Mouse (Mus musculus) limb, embryonic 14.5 days (tissue): ENCODE results near the gene Smarcd1. TPM values are rescaled to one million over a fixed set of nuclear protein-coding genes. Genes with fewer than 3 reads are reported as not detected.

ENCODE experiments used
- ATAC-seq: fragments of 200-750 bp; cut with Nextera tagmentation; 2 replicates; pipeline ENCODE4 v1.8.0; 2017; ENCODE audit warnings: low read depth, moderate number of reproducible peaks, moderate TSS enrichment; ENCODE audit not compliant: low FRiP score
- DNase-seq: peaks from one replicate; pipeline ENCODE4 v3.0.0-alpha.2; 2015; ENCODE audit warnings: low spot score
- H3K27ac ChIP-seq: fragments of 300-500 bp; sonication (generic); replicated peaks from 2 replicates; pipeline ENCODE4 v1.5.1; 2014; ENCODE audit warnings: low read depth, mild to moderate bottlenecking, low read length, moderate library complexity, mixed read lengths
- H3K27me3 ChIP-seq: fragments of 300-500 bp; sonication (generic); 2 replicates; pipeline ENCODE4 v1.6.1; 2014; ENCODE audit warnings: low read length, mixed read lengths; ENCODE audit not compliant: control insufficient read depth, insufficient read depth
- H3K36me3 ChIP-seq: fragments of 300-500 bp; sonication (generic); 2 replicates; pipeline ENCODE4 v1.6.1; 2014; ENCODE audit warnings: mild to moderate bottlenecking, low read length, moderate library complexity, mixed read lengths; ENCODE audit not compliant: control insufficient read depth, insufficient read depth
- H3K4me1 ChIP-seq: fragments of 300-500 bp; sonication (generic); 2 replicates; pipeline ENCODE4 v1.6.1; 2014; ENCODE audit warnings: antibody characterized with exemption, low read length, mixed read lengths; ENCODE audit not compliant: control insufficient read depth, insufficient read depth
- H3K4me2 ChIP-seq: fragments of 300-500 bp; sonication (generic); replicated peaks from 2 replicates; pipeline ENCODE4 v1.6.1; 2014; ENCODE audit warnings: low read depth, mild to moderate bottlenecking, low read length, moderate library complexity; ENCODE audit not compliant: severe bottlenecking
- H3K4me3 ChIP-seq: fragments of 300-500 bp; sonication (generic); replicated peaks from 2 replicates; pipeline ENCODE4 v1.5.1; 2014; ENCODE audit warnings: low read length
- H3K9ac ChIP-seq: fragments of 300-500 bp; sonication (generic); 2 replicates; pipeline ENCODE4 v1.6.1; 2014; ENCODE audit warnings: mild to moderate bottlenecking, low read depth, low read length, moderate library complexity; ENCODE audit not compliant: severe bottlenecking
- H3K9me3 ChIP-seq: fragments of 300-500 bp; sonication (generic); 2 replicates; pipeline ENCODE4 v1.6.1; 2016; ENCODE audit warnings: low read length; ENCODE audit not compliant: control insufficient read depth
- POLR2A ChIP-seq: fragments of 200-500 bp; IDR thresholded peaks from 2 replicates; pipeline ENCODE4 v1.8.0; 2012; ENCODE audit warnings: inconsistent platforms, mild to moderate bottlenecking, moderate library complexity, borderline replicate concordance; ENCODE audit not compliant: insufficient read depth, insufficient read length; ENCODE audit errors: extremely low read depth
- WGBS: fragments of 180-500 bp; shearing (Covaris S2); extraction: QIAGEN DNeasy Blood & Tissue Kit; methylation state at CpG from one replicate; pipeline ENCODE4 v1.1.7; 2014; 5-methylcytosine and 5-hydroxymethylcytosine counted together
- polyA plus RNA-seq, 2 experiments: library from polyadenylated mRNA; depleted of rRNA in 1 of 2; stranded (reverse) in 1 of 2; unstranded in 1 of 2; fragments of >200 nt; fragmentation: Nextera tagmentation in 1 of 2; extraction: Ambion mirVana in 1 of 2; gene quantifications; 2 replicates each; pipeline versions ENCODE4 v1.2.1 to v1.2.3; 2012 to 2014

The Smarcd1 gene
- polyA plus RNA-seq, 2 experiments = 41.9 to 77.1 TPM

- WGBS = 64% methylated on average over 23 of the region's 23 CpGs
- DNase-seq (no peak), ATAC-seq (no peak)
- no peak overlapping the region for H3K4me2 ChIP-seq
- H3K4me1 ChIP-seq = peaks cover 19% of the 10 kb centered on the region
- H3K9me3 ChIP-seq = no peaks in the 10 kb centered on the region
- peaks cover 53% of the 10 kb centered on the region for H3K36me3 ChIP-seq
- no peak overlapping the region for H3K4me3 ChIP-seq
- H3K27me3 ChIP-seq = no peaks in the 10 kb centered on the region
- TF ChIP-seq POLR2A = no peak
- no peak overlapping the region for H3K27ac ChIP-seq
- H3K9ac ChIP-seq = peak overlapping the region; percentile 28; the same call in 1 of the 2 replicates
Observed at GRCm38 (mm10) chr15:99704041-99704681, 2.2 kb downstream of the Smarcd1 start.

- Histone ChIP-seq H3K27me3 (no peaks in the 10 kb centered on the region), H3K4me2 (no peak overlapping the region), H3K4me1 (peaks cover 19% of the 10 kb centered on the region), H3K9ac (no peak overlapping the region), H3K36me3 (peaks cover 60% of the 10 kb centered on the region), H3K4me3 (no peak overlapping the region), H3K27ac (no peak overlapping the region), H3K9me3 (no peaks in the 10 kb centered on the region)
- ATAC-seq = no peak
- no peak for TF ChIP-seq POLR2A
- DNase-seq = no peak
- WGBS = 79% methylated on average over 7 of the region's 7 CpGs
Observed at GRCm38 (mm10) chr15:99704881-99705280, 3.0 kb downstream of the Smarcd1 start.

DNA sequence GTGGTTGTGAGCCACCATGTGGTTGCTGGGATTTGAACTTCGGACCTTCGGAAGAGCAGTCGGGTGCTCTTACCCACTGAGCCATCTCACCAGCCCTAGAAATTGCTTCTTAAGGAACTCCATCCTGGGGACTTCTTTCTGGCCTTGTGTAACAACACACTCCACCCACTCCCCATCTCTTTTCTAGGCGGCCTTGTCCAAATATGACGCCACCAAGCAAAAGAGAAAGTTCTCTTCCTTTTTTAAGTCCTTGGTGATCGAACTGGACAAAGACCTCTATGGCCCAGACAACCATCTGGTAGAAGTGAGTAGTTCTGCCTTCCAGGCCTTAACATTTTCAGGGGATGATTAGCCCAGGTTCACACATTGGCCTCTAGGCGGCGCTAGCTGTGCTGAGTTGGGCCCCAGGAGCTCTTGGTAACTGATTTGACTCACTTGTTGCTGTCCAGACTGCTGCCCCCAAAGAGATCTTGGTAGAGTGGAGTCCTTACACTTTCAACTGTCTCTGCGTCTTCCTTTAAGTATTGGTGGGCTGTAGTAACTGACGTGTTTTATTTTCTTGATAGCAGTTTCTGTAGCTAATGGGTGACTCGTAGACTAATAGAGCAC is 3.6 kb downstream of the Smarcd1 start, which contains the start of gene Gm17349:
Gm17349 (minus strand) TSS at position 51 of the 609 bp plus-strand sequence.
- WGBS = 72% methylated on average over 11 of the region's 11 CpGs
- DNase-seq (peak; percentile 57), ATAC-seq (no peak)
- Histone ChIP-seq H3K36me3 (peaks cover 67% of the 10 kb centered on the region), H3K4me3 (no peak within 1 kb of the TSS), H3K4me1 (peaks cover 19% of the 10 kb centered on the region), H3K4me2 (no peak within 1 kb of the TSS), H3K27me3 (no peaks in the 10 kb centered on the region), H3K27ac (no peak within 1 kb of the TSS), H3K9me3 (no peaks in the 10 kb centered on the region), H3K9ac (peak within 1 kb of the TSS; percentile 28; the same call in 1 of the 2 replicates)
- no peak for TF ChIP-seq POLR2A

DNA sequence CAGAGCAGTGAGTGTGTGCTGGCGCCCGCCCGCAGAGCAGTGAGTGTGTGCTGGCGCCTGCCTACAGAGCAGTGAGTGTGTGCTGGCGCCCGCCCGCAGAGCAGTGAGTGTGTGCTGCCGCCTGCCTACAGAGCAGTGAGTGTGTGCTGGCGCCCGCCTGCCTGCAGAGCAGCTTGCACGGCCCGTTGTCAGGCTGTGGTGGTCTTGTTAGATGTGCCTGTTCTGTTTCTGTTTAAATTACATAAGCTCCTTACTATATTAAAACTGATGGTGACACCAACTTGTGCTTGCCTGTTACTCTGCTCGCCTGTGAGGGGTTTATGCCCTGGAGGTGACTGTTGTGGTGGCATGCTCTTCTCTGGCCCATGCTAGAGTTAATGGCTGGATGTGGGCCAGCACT is 6.2 kb downstream of the Smarcd1 start:
- no peak for DNase-seq
- peaks cover 5% of the 10 kb centered on the region for H3K4me1 ChIP-seq
- 94% methylated on average over 13 of the region's 13 CpGs for WGBS
- no peaks in the 10 kb centered on the region for H3K9me3 ChIP-seq
- H3K27ac ChIP-seq = no peak overlapping the region
- no peak for ATAC-seq
- H3K4me3 ChIP-seq = no peak overlapping the region
- no peak overlapping the region for H3K9ac ChIP-seq
- peaks cover 93% of the 10 kb centered on the region for H3K36me3 ChIP-seq
- H3K4me2 ChIP-seq = no peak overlapping the region
- TF ChIP-seq POLR2A = no peak
- no peaks in the 10 kb centered on the region for H3K27me3 ChIP-seq

GRCm38 (mm10) chr15:99710221-99711190 is 8.6 kb downstream of the Smarcd1 start:
- Histone ChIP-seq H3K9ac (no peak overlapping the region), H3K4me3 (no peak overlapping the region), H3K27ac (no peak overlapping the region), H3K27me3 (no peaks in the 10 kb centered on the region), H3K36me3 (peaks cover 91% of the 10 kb centered on the region), H3K4me1 (no peaks in the 10 kb centered on the region), H3K4me2 (no peak overlapping the region), H3K9me3 (no peaks in the 10 kb centered on the region)
- 90% methylated on average over 10 of the region's 10 CpGs for WGBS
- ATAC-seq (no peak), DNase-seq (no peak)
- TF ChIP-seq POLR2A = no peak
